13 mouse cellular contexts compared by ENCODE assay signal in the genomic region with DNA sequence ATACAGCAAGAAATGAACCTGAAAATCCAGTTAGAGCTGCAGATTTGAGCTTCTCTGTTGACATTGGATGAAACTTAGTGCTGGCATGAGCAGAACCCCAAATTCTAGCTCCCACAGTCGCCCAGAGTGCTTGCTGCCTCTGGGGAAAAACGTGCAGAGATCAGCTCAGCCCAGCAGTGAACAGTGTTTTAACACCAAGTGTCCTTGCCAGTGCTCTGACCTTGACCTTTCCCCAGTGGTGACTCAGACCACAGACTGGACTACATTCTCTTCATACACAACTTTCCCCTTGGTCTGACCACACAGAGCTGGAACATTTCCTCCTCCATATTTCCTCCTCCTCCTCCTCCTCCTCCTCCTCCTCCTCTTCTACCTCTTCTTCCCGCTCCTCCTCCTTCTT. TPM values are rescaled to one million over a fixed set of nuclear protein-coding genes. Genes with fewer than 3 reads are reported as not detected.
A peak's percentile ranks its signal among the peaks of the same experiment; 100 is the strongest.
DNase-seq lines count a peak whose midpoint lies in the region; ATAC-seq and TF ChIP-seq lines count a peak whose summit lies in the region.
"Had no signal": no experiment of that assay in that cellular context is flagged by ENCODE, and none has a peak within 500 bp of the region (broad histone marks: within the 10 kb centered on the region; RNA-seq: fewer than 3 reads in every experiment).

No protein-coding gene starts in this region.

- no peak overlapping the region; the same call in 1 of the 2 replicates for H3K4me2 ChIP-seq in kidney, embryonic 16.5 days (replicated peaks; ENCODE audit: low read depth, low read length)
- H3K4me2 ChIP-seq in liver, postnatal 0 days (ENCODE audit: low read depth, low read length), result peak overlapping the region; percentile 99

- no peak overlapping the region for H3K27ac ChIP-seq in kidney, embryonic 16.5 days (ENCODE audit: low read length)
- peak overlapping the region; percentile 61 for H3K27ac ChIP-seq in bone marrow, adult 2 months (ENCODE audit: control insufficient read depth, insufficient read depth, low read depth, low read length, poor library complexity)
- H3K27ac ChIP-seq in liver, postnatal 0 days (ENCODE audit: low read depth), result peak overlapping the region; percentile 89
- no peak overlapping the region for H3K27ac ChIP-seq in left cerebral cortex, adult 2 months
- H3K27ac ChIP-seq: embryonic facial prominence, embryonic 10.5 days had no signal

- no peak for ATAC-seq in erythroblast, adult 5-6 weeks (replicated peaks; ENCODE audit: low FRiP score, poor library complexity, severe bottlenecking)
- no peak for ATAC-seq in kidney, embryonic 16.5 days (ENCODE audit: low FRiP score, low TSS enrichment)
- ATAC-seq in liver, postnatal 0 days, result no peak
- ATAC-seq: forebrain, embryonic 16.5 days; midbrain, embryonic 16.5 days had no signal

- intact Hi-C loops in left cerebral cortex, adult 2 months (cut with DNase I), result no loop called here

- peak overlapping the region; percentile 90 for H3K4me3 ChIP-seq in erythroblast, embryonic 14.5 days (replicated peaks)
- peak overlapping the region; percentile 85; the same call in 1 of the 2 replicates for H3K4me3 ChIP-seq in kidney, embryonic 16.5 days (ENCODE audit: low read length)
- H3K4me3 ChIP-seq in bone marrow, adult 2 months (replicated peaks; ENCODE audit: control insufficient read depth, low read depth, low read length), result peak overlapping the region; percentile 67
- peak overlapping the region; percentile 90 for H3K4me3 ChIP-seq in liver, postnatal 0 days (ENCODE audit: low read depth, low read length)
- no peak overlapping the region for H3K4me3 ChIP-seq in left cerebral cortex, adult 2 months

- TF ChIP-seq POLR2A in bone marrow, adult 2 months (IDR thresholded peaks at IDR 0.05; ENCODE audit: borderline replicate concordance, control insufficient read depth, low read depth, low read length), result no peak

- 61% methylated on average over 3 of the region's 3 CpGs for WGBS in kidney, embryonic 16.5 days
- 41% methylated on average over 3 of the region's 3 CpGs for WGBS in bone marrow, adult 2 months
- 56% methylated on average over 3 of the region's 3 CpGs for WGBS in liver, postnatal 0 days (ENCODE audit: insufficient replicate concordance)

- TF ChIP-seq CTCF in bone marrow, adult 2 months (IDR thresholded peaks at IDR 0.05; ENCODE audit: control insufficient read depth, insufficient read depth, low read length), result no peak
- no peak for TF ChIP-seq CTCF in liver, postnatal 0 days (IDR thresholded peaks at IDR 0.05; ENCODE audit: low read depth)
- TF ChIP-seq CTCF in left cerebral cortex, adult 2 months (IDR thresholded peaks at IDR 0.05), result no peak

- no peak overlapping the region for H3K9ac ChIP-seq in kidney, embryonic 16.5 days (replicated peaks; ENCODE audit: low read length)
- H3K9ac ChIP-seq in liver, postnatal 0 days (replicated peaks), result peak overlapping the region; percentile 64

- H3K4me1 ChIP-seq in erythroblast, embryonic 14.5 days (ENCODE audit: control insufficient read depth), result peaks cover 78% of the 10 kb centered on the region
- peaks cover 9% of the 10 kb centered on the region; the same call in 1 of the 2 replicates for H3K4me1 ChIP-seq in kidney, embryonic 16.5 days (ENCODE audit: insufficient read depth, low read length)
- peaks cover 2% of the 10 kb centered on the region for H3K4me1 ChIP-seq in bone marrow, adult 2 months (ENCODE audit: control insufficient read depth, insufficient read depth, low read length)
- peaks cover 52% of the 10 kb centered on the region for H3K4me1 ChIP-seq in liver, postnatal 0 days (ENCODE audit: insufficient read depth)

- DNase-seq in kidney, postnatal 14 days, result no peak
- no peak for DNase-seq in liver, postnatal 0 days
- no peak for DNase-seq in embryo, embryonic 9.5 days (ENCODE audit: extremely low spot score)
- no peak for DNase-seq in left cerebral cortex, adult 2 months (ENCODE audit: extremely low spot score in 1 of 2, low spot score in 2 of 2)
- DNase-seq: kidney, postnatal 10 days; thymus, postnatal 25 days had no signal

- TF ChIP-seq EP300 in liver, postnatal 0 days (IDR thresholded peaks at IDR 0.05; ENCODE audit: low read depth), result no peak

- peaks cover 44% of the 10 kb centered on the region for H3K36me3 ChIP-seq in erythroblast, embryonic 14.5 days (ENCODE audit: control insufficient read depth)
- H3K36me3 ChIP-seq in kidney, embryonic 16.5 days (ENCODE audit: insufficient read depth, low read length), result no peaks in the 10 kb centered on the region
- H3K36me3 ChIP-seq in liver, postnatal 0 days (replicated peaks; ENCODE audit: insufficient read depth, low read length), result no peaks in the 10 kb centered on the region
- H3K36me3 ChIP-seq: embryonic facial prominence, embryonic 10.5 days had no signal

- H3K27me3 ChIP-seq in erythroblast, embryonic 14.5 days (ENCODE audit: control insufficient read depth), result peaks cover 11% of the 10 kb centered on the region
- peaks cover 29% of the 10 kb centered on the region for H3K27me3 ChIP-seq in kidney, embryonic 16.5 days (ENCODE audit: insufficient read depth, low read length)
- H3K27me3 ChIP-seq in liver, postnatal 0 days (ENCODE audit: insufficient read depth, low read length), result peaks cover 16% of the 10 kb centered on the region

- H3K9me3 ChIP-seq in erythroblast, embryonic 14.5 days (ENCODE audit: control insufficient read depth, low read length), result peaks cover 5% of the 10 kb centered on the region
- H3K9me3 ChIP-seq in kidney, embryonic 16.5 days (ENCODE audit: low read length), result no peaks in the 10 kb centered on the region
- H3K9me3 ChIP-seq in liver, postnatal 0 days (ENCODE audit: low read length), result no peaks in the 10 kb centered on the region
- H3K9me3 ChIP-seq: embryonic facial prominence, embryonic 10.5 days had no signal

RNA-seq across cellular contexts. Expression of a gene that starts 1.6 kb away (rescaled TPM):
- polyA plus RNA-seq in erythroblast, embryonic 14.5 days (2012), result 1.5 and 2.9 TPM in 2 replicates
- total RNA-seq in erythroblast, adult 5-6 weeks (2015; ENCODE audit: low replicate concordance), result 5.0 and 6.3 TPM in 2 replicates
- 1.6 and 4.3 TPM in 2 replicates for total RNA-seq in erythroblast, adult 5-6 weeks (2017; ENCODE audit: low replicate concordance)
- 22.5 and 23.6 TPM in 2 replicates for polyA plus RNA-seq in kidney, embryonic 16.5 days (2015; fragmentation: Nextera tagmentation; extraction: Ambion mirVana)
- polyA plus RNA-seq in bone marrow, adult 2 months (2011; ENCODE audit: insufficient read depth, insufficient read length, low replicate concordance, missing spikeins), result 6.8 and 20.6 TPM in 2 replicates
- 10.6 and 12.1 TPM in 2 replicates for polyA plus RNA-seq in liver, postnatal 0 days (2015; fragmentation: Nextera tagmentation; extraction: Ambion mirVana)
- total RNA-seq in left cerebral cortex, adult 2 months (2021), result 1 to 10 TPM; 3.1 to 5.0 TPM

RNA-seq across cellular contexts. Expression of a gene that starts 43.1 kb away (rescaled TPM):
- polyA plus RNA-seq in erythroblast, embryonic 14.5 days (2012), result 11.0 and 19.7 TPM in 2 replicates
- total RNA-seq in erythroblast, adult 5-6 weeks (2015; ENCODE audit: low replicate concordance), result 101 and 131 TPM in 2 replicates
- 103 and 130 TPM in 2 replicates for total RNA-seq in erythroblast, adult 5-6 weeks (2017; ENCODE audit: low replicate concordance)
- polyA plus RNA-seq in kidney, embryonic 16.5 days (2015; fragmentation: Nextera tagmentation; extraction: Ambion mirVana), result 308 and 374 TPM in 2 replicates
- polyA plus RNA-seq in bone marrow, adult 2 months (2011; ENCODE audit: insufficient read depth, insufficient read length, low replicate concordance, missing spikeins), result 61.3 and 127 TPM in 2 replicates
- 199 and 206 TPM in 2 replicates for polyA plus RNA-seq in liver, postnatal 0 days (2015; fragmentation: Nextera tagmentation; extraction: Ambion mirVana)
- 100 to 1,000 TPM; 251 to 255 TPM for total RNA-seq in left cerebral cortex, adult 2 months (2021)

RNA-seq across cellular contexts. Expression of a gene that starts 51.9 kb away (rescaled TPM):
- not detected in 2 replicates for polyA plus RNA-seq in erythroblast, embryonic 14.5 days (2012)
- total RNA-seq in erythroblast, adult 5-6 weeks (2015; ENCODE audit: low replicate concordance), result not detected in 2 replicates
- 0.43 TPM in 1 of 2 replicates, not detected in the other for total RNA-seq in erythroblast, adult 5-6 weeks (2017; ENCODE audit: low replicate concordance)
- polyA plus RNA-seq in kidney, embryonic 16.5 days (2015; fragmentation: Nextera tagmentation; extraction: Ambion mirVana), result 0.16 and 0.46 TPM in 2 replicates
- polyA plus RNA-seq in bone marrow, adult 2 months (2011; ENCODE audit: insufficient read depth, insufficient read length, low replicate concordance, missing spikeins), result 0.99 TPM in 1 of 2 replicates, not detected in the other
- polyA plus RNA-seq in liver, postnatal 0 days (2015; fragmentation: Nextera tagmentation; extraction: Ambion mirVana), result 0.45 TPM in 1 of 2 replicates, not detected in the other
- total RNA-seq in left cerebral cortex, adult 2 months (2021), result 1 to 10 TPM; 1.4 to 1.7 TPM
- polyA plus RNA-seq: forebrain, embryonic 16.5 days had no signal

Comparison
In these comparisons a context has a peak if more than half of its experiments do, and no peak if none do; other contexts are left out.
1. H3K27ac ChIP-seq: peak in bone marrow, adult 2 months (single experiment) and liver, postnatal 0 days (single experiment); none in kidney, embryonic 16.5 days (single experiment) and left cerebral cortex, adult 2 months (single experiment).